Mouse (Mus musculus) kidney, postnatal 0 days (tissue): ENCODE measurements around the gene Cit. TPM values are rescaled to one million over a fixed set of nuclear protein-coding genes. Genes with fewer than 3 reads are reported as not detected.

ENCODE experiments used
- ATAC-seq: fragments of 200-750 bp; cut with Nextera tagmentation; replicated peaks from 2 replicates; pipeline ENCODE4 v1.8.0; 2017; ENCODE audit warnings: low read depth, moderate number of reproducible peaks, moderate TSS enrichment, moderate library complexity; ENCODE audit not compliant: low FRiP score
- DNase-seq: peaks from one replicate; pipeline ENCODE4 v3.0.0-alpha.2; 2016; ENCODE audit warnings: low spot score
- H3K27ac ChIP-seq: fragments of 300-500 bp; sonication (generic); 2 replicates; pipeline ENCODE4 v1.5.1; 2014; ENCODE audit warnings: mild to moderate bottlenecking
- H3K27me3 ChIP-seq: fragments of 300-500 bp; sonication (generic); 2 replicates; pipeline ENCODE4 v1.6.1; 2014; ENCODE audit warnings: low read length, mixed read lengths; ENCODE audit not compliant: insufficient read depth
- H3K36me3 ChIP-seq: fragments of 300-500 bp; sonication (generic); 2 replicates; pipeline ENCODE4 v1.6.1; 2014; ENCODE audit warnings: low read length, mixed read lengths; ENCODE audit not compliant: insufficient read depth
- H3K4me1 ChIP-seq: fragments of 300-500 bp; sonication (generic); replicated peaks from 2 replicates; pipeline ENCODE4 v1.6.1; 2014; ENCODE audit warnings: antibody characterized with exemption, low read length, mixed read lengths; ENCODE audit not compliant: insufficient read depth
- H3K4me2 ChIP-seq: fragments of 300-500 bp; sonication (generic); 2 replicates; pipeline ENCODE4 v1.6.1; 2014; ENCODE audit warnings: mild to moderate bottlenecking, low read length, moderate library complexity, mixed read lengths
- H3K4me3 ChIP-seq: fragments of 300-500 bp; sonication (generic); replicated peaks from 2 replicates; pipeline ENCODE4 v1.5.1; 2014; ENCODE audit warnings: low read depth, low read length
- H3K9ac ChIP-seq: fragments of 300-500 bp; sonication (generic); 2 replicates; pipeline ENCODE4 v1.6.1; 2014; ENCODE audit warnings: low read depth, low read length
- H3K9me3 ChIP-seq: fragments of 300-500 bp; sonication (generic); replicated peaks from 2 replicates; pipeline ENCODE4 v1.6.1; 2016; ENCODE audit warnings: low read length, inconsistent platforms, mixed read lengths
- CTCF ChIP-seq: IDR thresholded peaks from 2 replicates; pipeline ENCODE4 v1.5.1; 2016; ENCODE audit warnings: antibody characterized with exemption, low read depth, mild to moderate bottlenecking, moderate library complexity
- WGBS: fragments of 180-500 bp; shearing (Covaris S2); extraction: QIAGEN DNeasy Blood & Tissue Kit; methylation state at CpG from one replicate; pipeline ENCODE4 v1.1.7; 2014; 5-methylcytosine and 5-hydroxymethylcytosine counted together
- polyA plus RNA-seq: library from polyadenylated mRNA; unstranded; fragments of >200 nt; fragmentation: Nextera tagmentation; extraction: Ambion mirVana; gene quantifications from 2 replicates; pipeline ENCODE4 v1.2.1, GENCODE M21; 2015

Cit gene
- polyA plus RNA-seq, 1 experiment from 2014 or later = 8.8 TPM

- no peak overlapping the region for H3K9ac ChIP-seq
- H3K27ac ChIP-seq = no peak overlapping the region
- H3K9me3 ChIP-seq = no peaks in the 10 kb centered on the region
- no peaks in the 10 kb centered on the region for H3K4me1 ChIP-seq
- ATAC-seq = no peak
- H3K36me3 ChIP-seq = no peaks in the 10 kb centered on the region
- no peaks in the 10 kb centered on the region for H3K27me3 ChIP-seq
- 82% methylated on average over 5 of the region's 5 CpGs for WGBS
- no peak overlapping the region for H3K4me3 ChIP-seq
- H3K4me2 ChIP-seq = no peak overlapping the region
- no peak for DNase-seq
- no peak for TF ChIP-seq CTCF
These were observed 70.4 kb downstream of the Cit start for GRCm38 (mm10) chr5:115915481-115915880.

- ATAC-seq (no peak), DNase-seq (no peak)
- TF ChIP-seq CTCF = no peak
- Histone ChIP-seq H3K4me1 (no peaks in the 10 kb centered on the region), H3K27ac (no peak overlapping the region), H3K9ac (no peak overlapping the region), H3K4me3 (no peak overlapping the region), H3K4me2 (no peak overlapping the region), H3K36me3 (no peaks in the 10 kb centered on the region), H3K9me3 (no peaks in the 10 kb centered on the region), H3K27me3 (no peaks in the 10 kb centered on the region)
- 94% methylated on average over 4 of the region's 4 CpGs for WGBS
These were observed 72.9 kb downstream of the Cit start for GRCm38 (mm10) chr5:115917960-115918359.

GRCm38 (mm10) chr5:115918597-115919351 is 73.7 kb downstream of the Cit start:
- no peaks in the 10 kb centered on the region for H3K36me3 ChIP-seq
- no peak for ATAC-seq
- no peak for TF ChIP-seq CTCF
- no peak for DNase-seq
- WGBS = 91% methylated on average over 23 of the region's 23 CpGs
- no peaks in the 10 kb centered on the region for H3K9me3 ChIP-seq
- H3K27me3 ChIP-seq = no peaks in the 10 kb centered on the region
- no peak overlapping the region for H3K4me3 ChIP-seq
- no peak overlapping the region for H3K4me2 ChIP-seq
- H3K27ac ChIP-seq = no peak overlapping the region
- no peak overlapping the region for H3K9ac ChIP-seq
- H3K4me1 ChIP-seq = no peaks in the 10 kb centered on the region

GRCm38 (mm10) chr5:115921990-115922389 is 76.9 kb downstream of the Cit start:
- ATAC-seq (no peak), DNase-seq (no peak)
- no peaks in the 10 kb centered on the region for H3K36me3 ChIP-seq
- H3K27ac ChIP-seq = no peak overlapping the region
- no peak overlapping the region for H3K9ac ChIP-seq
- H3K9me3 ChIP-seq = no peaks in the 10 kb centered on the region
- no peaks in the 10 kb centered on the region for H3K27me3 ChIP-seq
- H3K4me1 ChIP-seq = no peaks in the 10 kb centered on the region
- no peak for TF ChIP-seq CTCF
- 53% methylated on average over 9 of the region's 9 CpGs for WGBS
- H3K4me3 ChIP-seq = no peak overlapping the region
- H3K4me2 ChIP-seq = no peak overlapping the region

- H3K36me3 ChIP-seq = peaks cover 12% of the 10 kb centered on the region; the same call in 1 of the 2 replicates
- H3K9ac ChIP-seq = no peak overlapping the region
- H3K27ac ChIP-seq = no peak overlapping the region
- no peaks in the 10 kb centered on the region for H3K27me3 ChIP-seq
- ATAC-seq (no peak), DNase-seq (no peak)
- H3K9me3 ChIP-seq = no peaks in the 10 kb centered on the region
- no peak overlapping the region for H3K4me3 ChIP-seq
- WGBS = 80% methylated on average over 7 of the region's 7 CpGs
- TF ChIP-seq CTCF = no peak
- H3K4me1 ChIP-seq = no peaks in the 10 kb centered on the region
- no peak overlapping the region for H3K4me2 ChIP-seq
These were observed 79.9 kb downstream of the Cit start for GRCm38 (mm10) chr5:115924946-115925345.

- Histone ChIP-seq H3K4me3 (no peak overlapping the region), H3K9me3 (no peaks in the 10 kb centered on the region), H3K27ac (no peak overlapping the region), H3K27me3 (no peaks in the 10 kb centered on the region), H3K9ac (no peak overlapping the region), H3K4me1 (no peaks in the 10 kb centered on the region), H3K4me2 (no peak overlapping the region), H3K36me3 (peaks cover 18% of the 10 kb centered on the region)
- ATAC-seq (no peak), DNase-seq (peak; percentile 29)
- peak; percentile 47 for TF ChIP-seq CTCF
- 78% methylated on average over 16 of the region's 16 CpGs for WGBS
These were observed 83.9 kb downstream of the Cit start for GRCm38 (mm10) chr5:115928786-115929507.
